Mouse (Mus musculus): ENCODE results near the gene Poc1b. TPM values are rescaled to one million over a fixed set of nuclear protein-coding genes. Genes with fewer than 3 reads are reported as not detected.

Poc1b gene
- polyA plus RNA-seq, 1 experiment: 8.0 TPM

- no peak overlapping the region for H3ac ChIP-seq (ENCODE audit: control insufficient read depth, insufficient read length)
- no peaks in the 10 kb centered on the region for H3K27me3 ChIP-seq (ENCODE audit: control insufficient read depth, insufficient read depth, insufficient read length)
- no peaks in the 10 kb centered on the region for H3K36me3 ChIP-seq (ENCODE audit: control insufficient read depth, insufficient read depth)
- TF ChIP-seq USF1 (IDR thresholded peaks at IDR 0.05; ENCODE audit: low read depth) (no peak), MAX (IDR thresholded peaks at IDR 0.05; ENCODE audit: low read depth) (no peak), REST (IDR thresholded peaks at IDR 0.05; ENCODE audit: insufficient read depth, insufficient read length) (no peak), SRF (IDR thresholded peaks at IDR 0.05; ENCODE audit: control insufficient read depth, insufficient read length, low read depth) (no peak), TCF3 (IDR thresholded peaks at IDR 0.05; ENCODE audit: insufficient read length, low read depth) (no peak), POLR2AphosphoS2 (IDR thresholded peaks at IDR 0.05; ENCODE audit: insufficient read length, low read depth) (no peak), MYOD1 (IDR thresholded peaks at IDR 0.05; ENCODE audit: control insufficient read depth in 1 of 3, insufficient read length in 2 of 3, low read depth in 2 of 3) (no peak), MYOG (IDR thresholded peaks at IDR 0.05; ENCODE audit: control insufficient read depth in 1 of 3, insufficient read depth in 1 of 3, insufficient read length in 2 of 3, low read depth in 2 of 3) (no peak), POLR2A (IDR thresholded peaks at IDR 0.05; ENCODE audit: insufficient read length, low read depth) (no peak), CEBPB (IDR thresholded peaks at IDR 0.05; ENCODE audit: insufficient read depth, poor library complexity, severe bottlenecking) (no peak), E2F4 (IDR thresholded peaks at IDR 0.05; ENCODE audit: insufficient read depth) (no peak), TCF12 (IDR thresholded peaks at IDR 0.05; ENCODE audit: insufficient read depth, poor library complexity, severe bottlenecking) (no peak)
- no peak overlapping the region for H3K4me3 ChIP-seq
- no peaks in the 10 kb centered on the region for H3K79me2 ChIP-seq (ENCODE audit: control insufficient read depth, insufficient read depth)
- H3K4me2 ChIP-seq (ENCODE audit: low read depth): peak overlapping the region; percentile 42
Measured at GRCm38 (mm10) chr10:99237205-99237832, 130.5 kb downstream of the Poc1b start.

- H3K4me2 ChIP-seq (ENCODE audit: low read depth): no peak overlapping the region
- H3K27me3 ChIP-seq (ENCODE audit: control insufficient read depth, insufficient read depth, insufficient read length): no peaks in the 10 kb centered on the region
- no peaks in the 10 kb centered on the region for H3K79me2 ChIP-seq (ENCODE audit: control insufficient read depth, insufficient read depth)
- no peak overlapping the region for H3ac ChIP-seq (ENCODE audit: control insufficient read depth, insufficient read length)
- H3K36me3 ChIP-seq (ENCODE audit: control insufficient read depth, insufficient read depth): no peaks in the 10 kb centered on the region
- H3K4me3 ChIP-seq: no peak overlapping the region
- TF ChIP-seq CEBPB (IDR thresholded peaks at IDR 0.05; ENCODE audit: insufficient read depth, poor library complexity, severe bottlenecking) (no peak), MYOD1 (IDR thresholded peaks at IDR 0.05; ENCODE audit: control insufficient read depth in 1 of 3, insufficient read length in 2 of 3, low read depth in 2 of 3) (no peak), MYOG (IDR thresholded peaks at IDR 0.05; ENCODE audit: control insufficient read depth in 1 of 3, insufficient read depth in 1 of 3, insufficient read length in 2 of 3, low read depth in 2 of 3) (no peak), REST (IDR thresholded peaks at IDR 0.05; ENCODE audit: insufficient read depth, insufficient read length) (no peak), MAX (IDR thresholded peaks at IDR 0.05; ENCODE audit: low read depth) (no peak), E2F4 (IDR thresholded peaks at IDR 0.05; ENCODE audit: insufficient read depth) (no peak), POLR2A (IDR thresholded peaks at IDR 0.05; ENCODE audit: insufficient read length, low read depth) (no peak), SRF (IDR thresholded peaks at IDR 0.05; ENCODE audit: control insufficient read depth, insufficient read length, low read depth) (no peak), TCF12 (IDR thresholded peaks at IDR 0.05; ENCODE audit: insufficient read depth, poor library complexity, severe bottlenecking) (no peak), USF1 (IDR thresholded peaks at IDR 0.05; ENCODE audit: low read depth) (no peak), TCF3 (IDR thresholded peaks at IDR 0.05; ENCODE audit: insufficient read length, low read depth) (no peak), POLR2AphosphoS2 (IDR thresholded peaks at IDR 0.05; ENCODE audit: insufficient read length, low read depth) (no peak)
Measured at GRCm38 (mm10) chr10:99238537-99238936, 131.7 kb downstream of the Poc1b start.

GRCm38 (mm10) chr10:99241284-99241828 is 134.5 kb downstream of the Poc1b start:
- Histone ChIP-seq H3K79me2 (ENCODE audit: control insufficient read depth, insufficient read depth) (no peaks in the 10 kb centered on the region), H3ac (ENCODE audit: control insufficient read depth, insufficient read length) (no peak overlapping the region), H3K36me3 (ENCODE audit: control insufficient read depth, insufficient read depth) (no peaks in the 10 kb centered on the region), H3K27me3 (ENCODE audit: control insufficient read depth, insufficient read depth, insufficient read length) (no peaks in the 10 kb centered on the region), H3K4me3 (peak overlapping the region; percentile 11), H3K4me2 (ENCODE audit: low read depth) (peak overlapping the region; percentile 92)
- no peak for TF ChIP-seq MYOD1 (IDR thresholded peaks at IDR 0.05; ENCODE audit: control insufficient read depth in 1 of 3, insufficient read length in 2 of 3, low read depth in 2 of 3)
- TF ChIP-seq MAX (IDR thresholded peaks at IDR 0.05; ENCODE audit: low read depth): no peak
- no peak for TF ChIP-seq E2F4 (IDR thresholded peaks at IDR 0.05; ENCODE audit: insufficient read depth)
- TF ChIP-seq TCF12 (IDR thresholded peaks at IDR 0.05; ENCODE audit: insufficient read depth, poor library complexity, severe bottlenecking): no peak
- TF ChIP-seq POLR2A (IDR thresholded peaks at IDR 0.05; ENCODE audit: insufficient read length, low read depth): no peak
- no peak for TF ChIP-seq TCF3 (IDR thresholded peaks at IDR 0.05; ENCODE audit: insufficient read length, low read depth)
- TF ChIP-seq MYOG (IDR thresholded peaks at IDR 0.05; ENCODE audit: control insufficient read depth in 1 of 3, insufficient read depth in 1 of 3, insufficient read length in 2 of 3, low read depth in 2 of 3): no peak
- TF ChIP-seq SRF (IDR thresholded peaks at IDR 0.05; ENCODE audit: control insufficient read depth, insufficient read length, low read depth): no peak
- no peak for TF ChIP-seq CEBPB (IDR thresholded peaks at IDR 0.05; ENCODE audit: insufficient read depth, poor library complexity, severe bottlenecking)
- TF ChIP-seq POLR2AphosphoS2 (IDR thresholded peaks at IDR 0.05; ENCODE audit: insufficient read length, low read depth): no peak
- TF ChIP-seq USF1 (IDR thresholded peaks at IDR 0.05; ENCODE audit: low read depth): no peak
- no peak for TF ChIP-seq REST (IDR thresholded peaks at IDR 0.05; ENCODE audit: insufficient read depth, insufficient read length)

GRCm38 (mm10) chr10:99241829-99242711 is 135.2 kb downstream of the Poc1b start:
- Histone ChIP-seq H3K79me2 (ENCODE audit: control insufficient read depth, insufficient read depth) (no peaks in the 10 kb centered on the region), H3K36me3 (ENCODE audit: control insufficient read depth, insufficient read depth) (no peaks in the 10 kb centered on the region), H3K4me2 (ENCODE audit: low read depth) (peak overlapping the region; percentile 92), H3K4me3 (peak overlapping the region; percentile 11), H3ac (ENCODE audit: control insufficient read depth, insufficient read length) (no peak overlapping the region), H3K27me3 (ENCODE audit: control insufficient read depth, insufficient read depth, insufficient read length) (no peaks in the 10 kb centered on the region)
- no peak for TF ChIP-seq TCF3 (IDR thresholded peaks at IDR 0.05; ENCODE audit: insufficient read length, low read depth)
- TF ChIP-seq TCF12 (IDR thresholded peaks at IDR 0.05; ENCODE audit: insufficient read depth, poor library complexity, severe bottlenecking): no peak
- TF ChIP-seq MYOD1 (IDR thresholded peaks at IDR 0.05; ENCODE audit: control insufficient read depth in 1 of 3, insufficient read length in 2 of 3, low read depth in 2 of 3): peak in 2 of 3 experiments; percentile 44 to 73
- peak in 1 of 3 experiments; percentile 28 for TF ChIP-seq MYOG (IDR thresholded peaks at IDR 0.05; ENCODE audit: control insufficient read depth in 1 of 3, insufficient read depth in 1 of 3, insufficient read length in 2 of 3, low read depth in 2 of 3)
- TF ChIP-seq CEBPB (IDR thresholded peaks at IDR 0.05; ENCODE audit: insufficient read depth, poor library complexity, severe bottlenecking): no peak
- TF ChIP-seq POLR2AphosphoS2 (IDR thresholded peaks at IDR 0.05; ENCODE audit: insufficient read length, low read depth): no peak
- TF ChIP-seq USF1 (IDR thresholded peaks at IDR 0.05; ENCODE audit: low read depth): no peak
- TF ChIP-seq MAX (IDR thresholded peaks at IDR 0.05; ENCODE audit: low read depth): no peak
- peak; percentile 55 for TF ChIP-seq POLR2A (IDR thresholded peaks at IDR 0.05; ENCODE audit: insufficient read length, low read depth)
- TF ChIP-seq REST (IDR thresholded peaks at IDR 0.05; ENCODE audit: insufficient read depth, insufficient read length): no peak
- TF ChIP-seq E2F4 (IDR thresholded peaks at IDR 0.05; ENCODE audit: insufficient read depth): no peak
- no peak for TF ChIP-seq SRF (IDR thresholded peaks at IDR 0.05; ENCODE audit: control insufficient read depth, insufficient read length, low read depth)

Data from myocyte (in vitro differentiated cells).